Mouse (Mus musculus): ENCODE measurements around the gene Lpar2. TPM values are rescaled to one million over a fixed set of nuclear protein-coding genes. Genes with fewer than 3 reads are reported as not detected.
A peak's percentile ranks its signal among the peaks of the same experiment; 100 is the strongest.

Gene Lpar2
- polyA plus RNA-seq, 1 experiment from 2014 or later = 1.8 TPM

GRCm38 (mm10) chr8:69860807-69861206 is 38.6 kb downstream of the Lpar2 start:
- no peak overlapping the region for H3K4me2 ChIP-seq (ENCODE audit: low read depth, low read length)
- no peaks in the 10 kb centered on the region for H3K27me3 ChIP-seq (ENCODE audit: control insufficient read depth, insufficient read depth, low read length)
- no peaks in the 10 kb centered on the region for H3K36me3 ChIP-seq (replicated peaks; ENCODE audit: control insufficient read depth, insufficient read depth, low read depth, low read length)
- H3K9ac ChIP-seq (replicated peaks; ENCODE audit: low read length) = no peak overlapping the region
- no peak overlapping the region for H3K4me3 ChIP-seq (ENCODE audit: low read depth, low read length)
- no peak for DNase-seq (ENCODE audit: low spot score)
- H3K9me3 ChIP-seq (replicated peaks; ENCODE audit: control insufficient read depth, low read length) = no peaks in the 10 kb centered on the region
- no peaks in the 10 kb centered on the region for H3K4me1 ChIP-seq (ENCODE audit: control insufficient read depth, insufficient read depth, low read length)
- H3K27ac ChIP-seq (replicated peaks; ENCODE audit: low read depth, low read length) = no peak overlapping the region
- 51% methylated on average over 4 of the region's 4 CpGs for WGBS
- ATAC-seq (replicated peaks; ENCODE audit: insufficient number of reproducible peaks, low FRiP score, low TSS enrichment, low read depth) = no peak

GRCm38 (mm10) chr8:69861251-69861650 is 39.0 kb downstream of the Lpar2 start:
- Histone ChIP-seq H3K4me2 (ENCODE audit: low read depth, low read length) (no peak overlapping the region), H3K27me3 (ENCODE audit: control insufficient read depth, insufficient read depth, low read length) (no peaks in the 10 kb centered on the region), H3K36me3 (replicated peaks; ENCODE audit: control insufficient read depth, insufficient read depth, low read depth, low read length) (no peaks in the 10 kb centered on the region), H3K4me3 (ENCODE audit: low read depth, low read length) (no peak overlapping the region), H3K27ac (replicated peaks; ENCODE audit: low read depth, low read length) (no peak overlapping the region), H3K9me3 (replicated peaks; ENCODE audit: control insufficient read depth, low read length) (no peaks in the 10 kb centered on the region), H3K9ac (replicated peaks; ENCODE audit: low read length) (no peak overlapping the region), H3K4me1 (ENCODE audit: control insufficient read depth, insufficient read depth, low read length) (no peaks in the 10 kb centered on the region)
- DNase-seq (ENCODE audit: low spot score) (no peak), ATAC-seq (replicated peaks; ENCODE audit: insufficient number of reproducible peaks, low FRiP score, low TSS enrichment, low read depth) (no peak)
- WGBS = 60% methylated on average over 2 of the region's 2 CpGs

DNA sequence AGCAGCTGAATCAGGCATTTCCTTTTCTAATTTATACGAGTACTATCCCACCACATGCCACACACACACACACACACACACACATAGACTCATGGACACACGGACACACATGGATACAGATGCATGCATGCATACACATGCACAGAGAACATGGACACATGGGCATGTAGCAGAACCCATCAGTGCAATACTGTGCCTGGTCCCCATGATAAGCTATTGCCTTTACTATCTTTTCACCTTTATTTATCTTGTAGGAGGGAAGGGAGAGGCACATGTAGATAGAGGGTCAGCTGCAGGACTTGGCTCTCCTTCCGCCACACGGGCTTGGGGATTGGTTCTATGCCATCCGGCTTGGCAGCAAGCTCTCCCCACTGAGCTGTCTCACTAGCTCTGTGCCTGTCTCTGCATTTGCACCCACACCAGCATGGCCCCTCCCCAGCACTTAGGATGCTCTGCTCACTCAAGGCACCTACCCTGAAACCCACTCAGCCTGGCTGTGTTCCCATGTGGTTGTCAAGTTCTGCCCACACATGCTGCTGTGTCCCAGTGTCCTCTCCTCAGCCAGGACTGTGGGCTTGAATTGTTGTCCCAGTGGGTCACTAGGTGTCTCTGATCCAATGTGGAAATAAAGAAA is 41.3 kb downstream of the Lpar2 start:
- H3K27ac ChIP-seq (replicated peaks; ENCODE audit: low read depth, low read length) = no peak overlapping the region
- DNase-seq (ENCODE audit: low spot score) = no peak

GRCm38 (mm10) chr8:69864180-69864579 is 42.0 kb downstream of the Lpar2 start:
- H3K27ac ChIP-seq (replicated peaks; ENCODE audit: low read depth, low read length) = no peak overlapping the region
- no peaks in the 10 kb centered on the region for H3K36me3 ChIP-seq (replicated peaks; ENCODE audit: control insufficient read depth, insufficient read depth, low read depth, low read length)
- no peak overlapping the region for H3K4me2 ChIP-seq (ENCODE audit: low read depth, low read length)
- H3K9me3 ChIP-seq (replicated peaks; ENCODE audit: control insufficient read depth, low read length) = no peaks in the 10 kb centered on the region
- H3K9ac ChIP-seq (replicated peaks; ENCODE audit: low read length) = no peak overlapping the region
- no peaks in the 10 kb centered on the region for H3K27me3 ChIP-seq (ENCODE audit: control insufficient read depth, insufficient read depth, low read length)
- WGBS = 70% methylated on average over 5 of the region's 5 CpGs
- ATAC-seq (replicated peaks; ENCODE audit: insufficient number of reproducible peaks, low FRiP score, low TSS enrichment, low read depth) (no peak), DNase-seq (ENCODE audit: low spot score) (no peak)
- no peaks in the 10 kb centered on the region for H3K4me1 ChIP-seq (ENCODE audit: control insufficient read depth, insufficient read depth, low read length)
- H3K4me3 ChIP-seq (ENCODE audit: low read depth, low read length) = no peak overlapping the region

More for the DNA sequence above, 41.3 kb downstream of the Lpar2 start:
- 90% methylated on average over 5 of the region's 5 CpGs for WGBS
- Histone ChIP-seq H3K4me2 (ENCODE audit: low read depth, low read length) (no peak overlapping the region), H3K4me3 (ENCODE audit: low read depth, low read length) (no peak overlapping the region), H3K27me3 (ENCODE audit: control insufficient read depth, insufficient read depth, low read length) (no peaks in the 10 kb centered on the region), H3K9ac (replicated peaks; ENCODE audit: low read length) (no peak overlapping the region), H3K4me1 (ENCODE audit: control insufficient read depth, insufficient read depth, low read length) (no peaks in the 10 kb centered on the region), H3K36me3 (replicated peaks; ENCODE audit: control insufficient read depth, insufficient read depth, low read depth, low read length) (no peaks in the 10 kb centered on the region), H3K9me3 (replicated peaks; ENCODE audit: control insufficient read depth, low read length) (no peaks in the 10 kb centered on the region)
- ATAC-seq (replicated peaks; ENCODE audit: insufficient number of reproducible peaks, low FRiP score, low TSS enrichment, low read depth) = no peak

DNA sequence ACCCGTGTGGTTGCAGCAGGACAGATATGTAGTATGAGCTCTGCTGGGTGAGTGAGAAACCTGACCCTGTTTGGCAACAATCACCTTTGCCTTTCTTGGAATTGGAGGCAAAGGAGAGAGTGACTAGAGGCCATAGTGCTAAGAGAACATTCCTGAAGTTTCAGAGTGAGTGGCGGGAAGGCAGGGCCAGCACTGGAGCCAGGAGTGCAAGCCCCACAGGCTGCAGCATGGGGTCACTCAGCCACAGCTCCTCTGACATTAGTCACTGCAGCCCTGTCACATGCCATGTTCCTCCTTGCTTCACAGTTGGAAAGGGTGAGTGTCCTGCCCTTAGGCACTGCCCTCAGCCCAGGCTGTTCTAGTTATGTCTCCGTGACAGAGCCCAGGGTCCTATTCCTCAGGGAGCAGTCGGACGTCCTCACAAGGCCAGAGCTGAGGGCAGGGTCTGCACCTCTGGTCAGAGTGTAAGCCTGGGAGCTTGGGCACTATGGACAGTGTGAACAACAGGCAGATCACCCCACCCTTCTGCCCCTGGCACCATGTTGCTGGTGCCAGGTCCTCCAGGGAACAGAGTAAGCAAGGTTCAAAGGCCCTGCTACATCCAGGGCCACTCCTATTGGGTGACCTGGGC is 45.6 kb downstream of the Lpar2 start:
- Histone ChIP-seq H3K9ac (replicated peaks; ENCODE audit: low read length) (no peak overlapping the region), H3K4me2 (ENCODE audit: low read depth, low read length) (no peak overlapping the region), H3K36me3 (replicated peaks; ENCODE audit: control insufficient read depth, insufficient read depth, low read depth, low read length) (no peaks in the 10 kb centered on the region), H3K9me3 (replicated peaks; ENCODE audit: control insufficient read depth, low read length) (no peaks in the 10 kb centered on the region), H3K27ac (replicated peaks; ENCODE audit: low read depth, low read length) (no peak overlapping the region), H3K4me3 (ENCODE audit: low read depth, low read length) (no peak overlapping the region), H3K4me1 (ENCODE audit: control insufficient read depth, insufficient read depth, low read length) (no peaks in the 10 kb centered on the region), H3K27me3 (ENCODE audit: control insufficient read depth, insufficient read depth, low read length) (no peaks in the 10 kb centered on the region)
- no peak for ATAC-seq (replicated peaks; ENCODE audit: insufficient number of reproducible peaks, low FRiP score, low TSS enrichment, low read depth)
- 58% methylated on average over 5 of the region's 5 CpGs for WGBS
- no peak for DNase-seq (ENCODE audit: low spot score)

- Histone ChIP-seq H3K27me3 (ENCODE audit: control insufficient read depth, insufficient read depth, low read length) (no peaks in the 10 kb centered on the region; the same call in none of the 2 replicates), H3K9me3 (replicated peaks; ENCODE audit: control insufficient read depth, low read length) (no peaks in the 10 kb centered on the region), H3K36me3 (replicated peaks; ENCODE audit: control insufficient read depth, insufficient read depth, low read depth, low read length) (no peaks in the 10 kb centered on the region), H3K4me2 (ENCODE audit: low read depth, low read length) (no peak overlapping the region), H3K4me1 (ENCODE audit: control insufficient read depth, insufficient read depth, low read length) (no peaks in the 10 kb centered on the region), H3K9ac (replicated peaks; ENCODE audit: low read length) (no peak overlapping the region), H3K4me3 (ENCODE audit: low read depth, low read length) (no peak overlapping the region), H3K27ac (replicated peaks; ENCODE audit: low read depth, low read length) (no peak overlapping the region)
- DNase-seq (ENCODE audit: low spot score) (no peak), ATAC-seq (replicated peaks; ENCODE audit: insufficient number of reproducible peaks, low FRiP score, low TSS enrichment, low read depth) (no peak)
- WGBS = 84% methylated on average over 11 of the region's 11 CpGs
Measured at GRCm38 (mm10) chr8:69870003-69870765, 48.0 kb downstream of the Lpar2 start.

- Histone ChIP-seq H3K4me3 (ENCODE audit: low read depth, low read length) (no peak overlapping the region), H3K36me3 (replicated peaks; ENCODE audit: control insufficient read depth, insufficient read depth, low read depth, low read length) (no peaks in the 10 kb centered on the region), H3K9ac (replicated peaks; ENCODE audit: low read length) (no peak overlapping the region), H3K4me1 (ENCODE audit: control insufficient read depth, insufficient read depth, low read length) (no peaks in the 10 kb centered on the region), H3K27ac (replicated peaks; ENCODE audit: low read depth, low read length) (no peak overlapping the region), H3K4me2 (ENCODE audit: low read depth, low read length) (no peak overlapping the region), H3K27me3 (ENCODE audit: control insufficient read depth, insufficient read depth, low read length) (no peaks in the 10 kb centered on the region; the same call in none of the 2 replicates), H3K9me3 (replicated peaks; ENCODE audit: control insufficient read depth, low read length) (no peaks in the 10 kb centered on the region)
- ATAC-seq (replicated peaks; ENCODE audit: insufficient number of reproducible peaks, low FRiP score, low TSS enrichment, low read depth) (no peak), DNase-seq (ENCODE audit: low spot score) (no peak)
- WGBS = 85% methylated on average over 6 of the region's 6 CpGs
Measured at GRCm38 (mm10) chr8:69870907-69871306, 48.7 kb downstream of the Lpar2 start.

DNA sequence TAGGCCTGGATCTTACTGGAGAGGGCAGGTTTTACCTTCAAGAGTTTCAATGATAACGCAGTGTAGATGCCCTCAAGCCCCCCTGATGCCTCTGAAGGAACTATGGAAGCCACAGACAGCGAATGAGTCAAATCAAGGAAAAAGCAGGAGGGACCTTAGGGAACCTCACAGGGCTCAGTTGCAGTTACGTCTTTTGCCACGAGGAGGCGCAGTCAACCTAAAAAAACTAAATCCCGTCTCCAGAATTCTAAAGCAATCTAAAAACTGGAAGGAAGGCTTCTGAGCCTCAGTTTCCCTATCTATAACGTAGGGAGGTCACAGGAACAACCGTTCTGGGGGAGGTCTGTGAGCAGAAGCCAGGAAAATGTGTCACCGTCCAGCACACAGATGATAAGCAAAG is 51.9 kb downstream of the Lpar2 start:
- no peak overlapping the region for H3K4me2 ChIP-seq (ENCODE audit: low read depth, low read length)
- peaks cover 2% of the 10 kb centered on the region for H3K27me3 ChIP-seq (ENCODE audit: control insufficient read depth, insufficient read depth, low read length)
- H3K4me1 ChIP-seq (ENCODE audit: control insufficient read depth, insufficient read depth, low read length) = no peaks in the 10 kb centered on the region
- 7% methylated on average over 9 of the region's 9 CpGs for WGBS
- no peak overlapping the region for H3K9ac ChIP-seq (replicated peaks; ENCODE audit: low read length)
- H3K27ac ChIP-seq (replicated peaks; ENCODE audit: low read depth, low read length) = no peak overlapping the region
- H3K4me3 ChIP-seq (ENCODE audit: low read depth, low read length) = no peak overlapping the region
- ATAC-seq (replicated peaks; ENCODE audit: insufficient number of reproducible peaks, low FRiP score, low TSS enrichment, low read depth) = no peak
- H3K36me3 ChIP-seq (replicated peaks; ENCODE audit: control insufficient read depth, insufficient read depth, low read depth, low read length) = no peaks in the 10 kb centered on the region
- H3K9me3 ChIP-seq (replicated peaks; ENCODE audit: control insufficient read depth, low read length) = no peaks in the 10 kb centered on the region
- DNase-seq (ENCODE audit: low spot score) = peak; percentile 82
